Mouse (Mus musculus) bone marrow, adult 2 months (tissue): ENCODE results near the gene 4930404N11Rik.

Experiments used
- CTCF ChIP-seq: fragments of 200-500 bp; IDR thresholded peaks from 2 replicates; pipeline ENCODE4 v1.5.1; 2011; ENCODE audit warnings: low read length, control low read depth; ENCODE audit not compliant: control insufficient read depth, insufficient read depth
- POLR2A ChIP-seq: fragments of 200-500 bp; IDR thresholded peaks from 2 replicates; pipeline ENCODE4 v1.6.1; 2011; ENCODE audit warnings: low read depth, mild to moderate bottlenecking, control low read depth, low read length, borderline replicate concordance; ENCODE audit not compliant: control insufficient read depth

GRCm38 (mm10) chr10:81340551-81341332 lies 24.9 kb downstream of the 4930404N11Rik start:
- TF ChIP-seq POLR2A (no peak), CTCF (no peak)
